Mouse (Mus musculus) left cerebral cortex, postnatal 14 days (tissue): ENCODE measurements around the gene Rmi2. TPM values are rescaled to one million over a fixed set of nuclear protein-coding genes. Genes with fewer than 3 reads are reported as not detected.

Source experiments
- DNase-seq, 2 experiments: peaks; one replicate each; pipeline ENCODE4 v3.0.0; 2021 to 2022; ENCODE audit warnings: low spot score in 2 of 2, mixed read lengths in 1 of 2
- intact Hi-C: fragments of 180-260 bp; cut with DNase I; formaldehyde crosslinking; loops from one replicate; pipeline ENCODE4 v1.15.1; 2025
- total RNA-seq, 2 experiments: library from RNA; stranded (reverse); gene quantifications; 2 replicates each; pipeline ENCODE4 v1.2.3; 2021

Gene Rmi2
- total RNA-seq, 2 experiments from 2014 or later = 0.19 to 0.40 TPM

DNA sequence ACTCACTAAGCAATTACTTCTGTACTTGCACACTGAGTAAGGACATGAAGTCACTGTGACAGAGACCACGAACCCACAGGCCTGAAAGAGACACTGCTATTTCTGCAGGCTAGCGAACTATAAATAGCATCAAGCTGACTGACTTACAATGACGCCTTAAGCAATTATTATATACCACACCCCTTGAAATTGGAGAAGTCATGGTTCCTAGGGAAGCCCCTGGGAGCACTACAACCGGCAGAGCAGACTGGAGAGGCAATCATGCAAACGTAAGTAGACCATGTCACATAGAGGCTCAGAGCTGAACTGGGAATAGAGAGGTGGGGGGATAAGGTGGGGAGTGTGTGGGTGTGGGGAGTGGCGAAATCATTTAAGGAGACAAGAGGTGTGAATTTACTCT is 62.5 kb downstream of the Rmi2 start:
- no peak for DNase-seq
- intact Hi-C loops = no loop called here

DNA sequence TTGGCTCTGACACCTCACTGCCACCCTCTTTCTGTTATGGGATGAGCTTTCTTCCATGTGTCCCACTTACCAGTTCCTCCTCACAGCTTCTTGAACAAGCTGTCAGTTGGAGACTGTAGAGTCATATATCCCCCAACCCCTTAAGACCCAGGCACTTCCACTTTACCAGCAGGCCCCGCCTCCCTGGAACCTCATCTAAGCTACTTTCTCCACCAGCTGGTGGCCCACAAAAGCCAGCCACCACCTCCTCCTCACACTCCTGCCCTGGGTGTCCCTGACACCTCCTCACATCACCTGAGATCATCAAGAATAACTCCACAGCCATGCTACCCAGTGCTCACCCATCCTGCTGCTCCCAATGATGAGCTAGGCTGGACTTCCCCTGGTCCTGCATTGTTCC is 65.9 kb downstream of the Rmi2 start:
- intact Hi-C loops = no loop called here
- DNase-seq = no peak

DNA sequence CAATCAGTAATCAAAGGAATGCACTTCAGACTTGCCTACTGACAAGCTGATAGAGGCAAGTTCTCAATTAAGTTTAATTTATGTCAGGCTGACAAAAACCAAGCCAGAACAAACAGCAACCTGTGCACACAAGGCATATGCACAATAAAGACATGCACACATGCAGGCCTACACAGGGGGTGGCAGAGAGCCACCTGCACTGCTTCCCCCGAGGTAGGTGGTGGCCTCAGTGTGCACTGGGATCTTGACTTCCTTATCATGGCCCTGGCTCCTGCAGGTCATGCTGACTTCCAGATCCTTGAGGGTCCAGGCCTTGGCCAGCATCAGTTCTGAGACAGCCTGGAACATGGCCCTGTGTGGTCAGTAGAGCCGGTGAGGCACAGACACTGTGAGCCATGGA is 67.1 kb downstream of the Rmi2 start:
- no peak for DNase-seq
- intact Hi-C loops = no loop called here

DNA sequence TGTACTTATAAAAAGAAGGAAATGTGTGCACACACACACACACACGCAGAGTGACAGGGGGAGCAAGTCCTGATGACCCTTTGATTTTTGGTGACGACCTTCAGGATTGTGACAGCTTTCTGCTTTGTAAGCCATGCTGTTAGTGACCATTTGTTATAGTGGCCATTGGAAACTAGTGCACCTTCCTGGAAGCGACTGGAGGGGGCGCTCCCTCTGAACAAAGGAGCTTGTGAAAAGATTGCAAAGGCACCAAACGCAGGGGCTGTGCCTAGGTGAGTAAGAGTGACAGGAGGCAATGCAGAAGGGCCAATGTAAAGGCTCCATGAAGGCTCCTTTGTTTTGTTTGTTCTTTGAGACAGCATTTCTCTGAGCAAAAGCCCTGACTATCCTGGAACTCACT is 68.0 kb downstream of the Rmi2 start:
- intact Hi-C loops = no loop called here
- no peak for DNase-seq

DNA sequence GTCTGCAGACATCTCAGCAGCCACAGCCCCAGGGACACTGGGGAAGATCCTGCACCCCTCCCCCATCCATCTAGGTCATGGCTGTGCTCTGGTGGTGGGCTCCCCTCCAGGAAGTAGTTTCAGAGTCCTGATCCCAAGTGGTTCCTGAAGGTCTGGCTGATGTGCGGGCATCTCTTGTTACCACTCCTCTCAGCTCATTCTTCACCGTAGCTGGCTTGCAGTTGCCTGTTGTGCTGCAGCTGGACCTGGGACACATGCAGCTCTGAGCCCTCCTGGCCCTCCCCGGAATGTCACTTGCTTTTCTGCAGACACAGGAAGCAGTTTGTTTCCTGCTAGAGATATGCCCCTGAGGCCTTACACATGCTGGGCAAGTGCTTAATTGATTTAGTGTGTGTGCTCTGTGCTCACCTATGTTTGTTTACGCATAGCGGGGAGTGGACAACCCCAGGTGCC is 70.8 kb downstream of the Rmi2 start:
- DNase-seq = no peak
- intact Hi-C loops = no loop called here

DNA sequence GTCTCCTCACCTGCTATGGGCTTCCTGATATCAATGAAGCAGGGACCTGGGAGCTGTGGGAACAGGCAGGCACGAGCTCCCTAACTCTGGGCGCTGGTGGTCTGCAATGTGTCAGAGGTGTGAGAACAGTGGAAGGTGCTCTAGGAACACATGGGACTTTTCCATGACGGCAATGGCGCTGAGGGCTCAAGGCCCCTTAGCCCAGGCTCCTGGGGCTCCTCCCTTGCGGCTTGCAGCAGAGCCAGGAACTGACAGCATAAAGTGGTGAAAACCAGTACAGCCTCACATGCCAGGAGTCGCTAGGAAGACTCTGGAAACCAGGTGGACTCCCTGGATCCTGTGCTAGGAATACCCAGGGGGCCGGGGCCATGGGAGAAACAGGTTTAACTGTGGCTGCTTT is 75.7 kb downstream of the Rmi2 start:
- intact Hi-C loops = no loop called here
- no peak for DNase-seq

DNA sequence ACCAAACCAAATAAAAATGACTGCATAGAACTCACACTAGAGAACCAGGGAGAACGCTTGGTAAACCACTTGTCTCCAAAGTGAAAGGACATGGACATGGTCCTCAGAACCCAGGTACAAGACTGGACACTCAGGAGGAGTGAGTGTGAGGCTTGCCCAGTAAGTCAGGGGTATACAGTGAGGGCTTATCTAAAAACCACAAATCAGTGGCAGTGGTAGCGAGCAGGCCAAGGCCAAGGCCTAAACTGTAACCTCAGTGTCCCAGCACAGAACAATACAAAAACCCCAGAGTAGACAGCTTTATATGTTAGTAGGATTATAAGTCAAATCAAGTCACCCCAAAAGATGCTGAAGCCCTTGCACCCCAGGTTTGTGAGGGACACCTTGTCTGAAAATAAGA is 76.2 kb downstream of the Rmi2 start:
- intact Hi-C loops = no loop called here
- DNase-seq = no peak

DNA sequence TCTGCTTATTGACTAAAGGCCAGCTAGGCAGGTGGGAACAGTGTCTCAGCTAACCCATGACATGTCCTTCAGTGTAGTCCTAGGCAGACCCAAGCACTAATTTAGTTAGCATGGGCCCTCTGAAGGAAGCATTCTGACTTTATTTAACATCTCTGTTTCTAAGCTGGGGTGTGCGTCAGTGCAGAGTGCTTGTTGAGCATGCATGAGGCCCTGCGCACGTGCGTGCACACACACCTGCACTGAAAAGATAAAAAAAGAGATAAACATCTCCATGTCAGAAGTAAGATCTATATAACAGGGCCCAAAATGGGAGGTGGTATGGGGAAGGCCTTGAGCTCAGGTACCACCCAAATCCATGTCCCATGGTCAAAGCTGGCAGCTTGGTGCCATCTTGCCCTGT is 80.2 kb downstream of the Rmi2 start:
- intact Hi-C loops = no loop called here
- no peak for DNase-seq

DNA sequence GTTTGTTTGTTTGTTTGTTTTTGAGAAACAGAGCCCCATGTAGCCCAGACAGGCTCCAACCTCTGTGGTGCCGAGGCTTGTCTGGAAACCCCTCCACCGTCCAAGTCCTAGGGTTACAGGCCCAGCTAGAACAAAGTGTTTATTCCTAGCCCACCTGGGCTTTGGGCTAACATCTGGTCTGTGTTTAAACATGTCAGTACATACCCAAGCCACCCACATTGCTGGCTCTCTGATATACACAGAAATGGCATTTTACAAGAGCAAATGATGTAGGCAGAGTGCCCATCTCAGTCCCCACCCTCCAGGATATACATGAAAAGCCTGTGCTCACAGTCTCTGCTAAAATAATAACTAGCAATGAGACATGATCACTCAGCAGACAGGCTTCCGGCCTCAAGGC is 81.4 kb downstream of the Rmi2 start:
- DNase-seq = no peak
- intact Hi-C loops = no loop called here

DNA sequence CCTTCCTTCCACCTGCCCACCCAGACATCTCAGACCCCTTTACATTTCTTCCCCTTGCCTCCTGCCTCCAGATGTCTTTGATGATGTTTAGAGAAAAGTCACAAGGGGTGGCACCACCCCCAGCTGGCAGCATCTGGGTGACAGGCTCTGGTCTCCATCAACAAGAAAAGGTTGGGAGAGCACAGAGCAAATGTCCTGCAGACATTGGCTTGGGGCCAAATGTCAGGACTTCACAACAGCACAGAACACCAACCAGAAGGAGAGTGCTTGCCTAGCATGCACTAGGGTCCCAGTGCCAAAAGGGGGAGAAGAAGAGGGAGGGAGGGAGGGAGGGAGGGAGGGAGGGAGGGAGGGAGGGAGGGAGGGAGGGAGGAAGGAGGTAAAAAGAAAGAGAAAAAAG is 85.0 kb downstream of the Rmi2 start:
- intact Hi-C loops = no loop called here
- no peak for DNase-seq

DNA sequence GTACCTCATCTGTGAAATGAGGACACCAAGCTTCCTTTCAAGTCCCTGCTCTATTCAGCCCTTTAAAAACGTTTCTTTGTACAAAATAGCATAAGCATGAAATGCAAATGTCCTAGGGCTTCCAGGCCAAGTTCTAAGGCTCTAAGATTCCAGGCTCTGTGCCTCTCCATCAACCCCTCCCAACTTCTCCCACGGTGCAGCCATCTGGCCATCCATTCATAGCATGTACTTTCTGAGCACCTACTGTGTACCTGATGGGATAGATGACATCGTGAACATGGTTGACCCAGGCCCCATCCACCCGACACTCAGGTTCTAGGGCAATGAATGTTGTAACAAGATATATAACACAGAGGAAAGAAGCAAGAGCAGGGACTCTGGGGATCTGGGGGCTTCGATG is 88.7 kb downstream of the Rmi2 start:
- no peak for DNase-seq
- intact Hi-C loops = no loop called here

DNA sequence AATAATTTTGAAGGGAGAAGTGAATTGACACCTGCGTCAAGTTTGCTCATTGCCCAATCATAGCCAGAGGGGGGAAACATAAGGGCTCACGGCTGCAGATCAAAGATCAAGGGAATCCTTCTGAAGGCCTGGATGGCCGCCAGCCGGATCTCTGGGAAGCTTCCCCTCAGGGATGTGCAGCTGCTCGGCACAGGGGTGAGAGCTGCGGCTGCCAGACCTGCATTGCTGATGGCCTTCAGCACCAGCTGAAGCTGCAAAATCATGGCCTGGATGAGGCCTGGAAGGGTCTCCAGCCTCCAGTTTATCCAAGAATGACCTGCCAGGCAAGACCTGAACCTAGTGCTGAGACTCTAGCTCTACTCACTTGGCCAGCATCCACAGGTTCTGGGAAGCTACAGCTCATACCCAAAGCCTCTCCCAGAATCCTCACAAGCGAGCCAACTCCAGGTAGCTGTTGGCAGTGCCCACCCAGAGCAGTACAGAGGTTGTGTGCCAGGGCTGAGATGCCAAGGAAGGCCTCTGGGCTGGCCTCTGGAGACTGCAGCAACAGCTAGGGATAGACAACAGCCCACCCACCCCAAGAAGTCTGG is 90.8 kb downstream of the Rmi2 start:
- peak in 1 of 2 experiments; percentile 20 for DNase-seq
- intact Hi-C loops = loop anchor here (5.0 kb wide), 1 partner anchor 43 kb away; no protein-coding TSS in a partner anchor

DNA sequence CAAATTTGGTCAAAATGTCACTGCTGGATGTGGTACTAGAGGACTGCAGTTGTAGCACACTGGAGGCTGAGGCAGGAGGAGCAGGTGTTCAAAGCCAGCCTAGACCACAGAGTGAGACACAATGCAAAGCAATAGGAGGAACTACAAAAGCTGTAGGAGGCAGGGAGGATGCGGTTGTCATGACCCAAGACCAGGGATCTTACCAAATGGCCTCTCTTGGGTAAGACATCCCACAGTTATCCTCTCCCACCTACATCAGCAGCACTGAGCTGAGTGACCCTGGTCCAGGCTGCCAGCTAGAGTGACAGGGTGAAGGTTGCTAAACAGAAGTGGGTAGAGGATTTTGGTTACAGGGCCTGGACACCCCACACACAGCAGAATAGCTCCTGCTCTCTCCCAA is 92.2 kb downstream of the Rmi2 start:
- intact Hi-C loops = loop anchor here (5.0 kb wide), 1 partner anchor 45 kb away; no protein-coding TSS in a partner anchor
- DNase-seq = no peak

DNA sequence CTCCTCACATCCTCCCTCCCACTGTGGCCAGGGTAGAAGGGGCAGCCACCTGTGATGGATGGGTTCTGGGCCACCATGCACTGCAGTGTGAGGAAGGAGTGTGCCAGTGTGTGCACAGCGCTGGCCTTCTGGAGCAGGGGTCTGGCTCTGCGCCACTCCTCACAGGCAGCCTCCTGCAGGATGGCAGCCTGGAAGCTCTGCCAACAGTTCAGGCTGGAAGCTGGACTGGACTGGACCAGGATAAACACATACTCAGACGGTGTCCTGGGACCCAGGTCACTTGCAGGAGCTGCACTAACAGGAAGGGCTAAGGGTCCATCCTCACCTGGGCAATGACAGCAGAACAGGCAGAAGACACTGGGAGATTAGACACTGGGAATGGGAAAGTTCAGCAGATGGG is 98.5 kb downstream of the Rmi2 start:
- intact Hi-C loops = no loop called here

DNA sequence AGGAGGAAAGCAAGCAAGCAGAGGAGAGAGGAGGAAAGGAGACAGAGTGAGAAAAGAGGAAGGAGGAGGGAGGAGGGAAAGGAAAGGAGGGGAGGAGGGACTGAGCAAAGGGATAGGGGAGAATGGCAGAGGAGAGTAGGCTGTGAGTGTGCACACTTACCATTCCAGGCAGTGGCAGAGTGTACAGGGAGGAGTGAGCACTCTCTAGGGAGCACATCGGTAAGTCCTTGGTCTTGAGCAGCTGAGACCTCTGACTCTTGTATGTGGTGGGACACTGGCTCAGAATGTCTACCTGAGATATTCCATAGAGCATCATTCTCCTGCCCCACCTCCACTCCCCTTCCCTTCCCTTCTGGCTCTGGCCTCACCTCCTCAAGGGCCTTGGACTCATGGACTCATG is 99.2 kb downstream of the Rmi2 start:
- intact Hi-C loops = no loop called here
- no peak for DNase-seq

More for the DNA sequence above, 98.5 kb downstream of the Rmi2 start:
- no peak for DNase-seq

DNA sequence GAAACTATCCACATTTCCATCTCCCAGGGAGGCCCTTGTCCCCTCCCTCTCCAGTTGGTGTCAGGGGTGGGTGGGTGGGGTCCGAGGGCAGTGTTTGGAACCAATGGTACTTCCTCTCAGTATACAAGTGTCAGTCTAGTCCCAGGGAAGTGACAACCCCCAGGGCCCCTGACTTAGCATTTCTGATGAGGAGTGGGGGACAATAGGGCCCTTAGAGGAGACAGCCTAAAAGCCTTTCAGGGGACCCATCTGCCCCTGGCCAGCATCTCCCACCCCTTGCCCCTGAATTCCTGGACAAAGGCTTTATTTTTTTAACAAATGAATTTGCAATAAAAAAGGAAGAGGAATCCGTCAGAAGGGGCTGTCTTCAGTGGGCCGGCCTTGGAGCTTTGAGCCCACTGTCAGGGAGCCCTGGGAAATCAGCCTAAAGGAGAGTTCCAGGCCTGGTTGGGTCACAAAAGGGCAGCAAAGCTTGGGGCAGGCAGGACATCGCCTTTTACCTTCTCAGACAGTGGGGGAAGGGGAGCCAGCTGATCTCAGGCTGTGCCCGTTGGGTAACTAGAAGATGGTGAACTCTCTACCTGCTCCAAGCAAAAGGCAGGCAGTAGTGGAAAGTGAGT is 102.0 kb downstream of the Rmi2 start:
- intact Hi-C loops = no loop called here
- DNase-seq = no peak

DNA sequence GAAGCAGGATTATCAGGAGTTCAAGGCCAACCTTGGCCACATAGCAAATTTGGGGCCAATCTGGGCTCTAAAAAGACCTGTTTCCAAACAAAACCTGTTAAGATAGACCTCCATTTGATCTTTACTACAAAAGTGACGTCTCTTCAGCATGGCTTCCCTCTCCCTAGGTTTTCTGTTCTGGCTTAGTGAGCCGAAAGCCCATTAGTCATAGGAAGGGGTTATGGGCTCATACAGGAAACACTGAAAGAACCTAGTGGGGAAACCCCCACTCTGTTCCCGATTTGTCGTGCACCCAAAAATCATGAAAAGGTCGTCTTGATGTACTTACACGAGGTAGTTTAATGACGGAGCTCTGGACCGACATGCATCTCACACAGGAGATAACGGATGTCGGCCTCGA is 102.6 kb downstream of the Rmi2 start:
- no peak for DNase-seq
- intact Hi-C loops = no loop called here

DNA sequence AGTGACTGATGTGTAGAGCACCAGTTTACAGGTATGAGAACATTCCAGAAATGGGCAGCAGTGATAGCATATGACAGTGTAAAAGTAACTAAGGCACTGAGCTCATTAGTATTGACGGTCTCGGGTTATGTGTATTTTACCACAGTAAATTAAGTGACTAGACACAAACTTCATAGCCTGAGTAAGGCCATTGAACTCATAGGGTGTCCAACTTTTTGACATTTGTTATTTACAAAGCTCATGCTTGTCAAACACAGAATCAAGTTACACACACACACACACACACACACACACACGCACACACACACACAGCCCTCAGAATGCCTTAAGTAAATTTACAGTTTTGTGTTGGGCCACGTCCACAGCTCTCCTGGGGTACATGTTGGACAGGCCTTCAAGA is 105.1 kb downstream of the Rmi2 start:
- no peak for DNase-seq
- intact Hi-C loops = loop anchor here (5.0 kb wide), 1 partner anchor 92 kb away; no protein-coding TSS in a partner anchor

DNA sequence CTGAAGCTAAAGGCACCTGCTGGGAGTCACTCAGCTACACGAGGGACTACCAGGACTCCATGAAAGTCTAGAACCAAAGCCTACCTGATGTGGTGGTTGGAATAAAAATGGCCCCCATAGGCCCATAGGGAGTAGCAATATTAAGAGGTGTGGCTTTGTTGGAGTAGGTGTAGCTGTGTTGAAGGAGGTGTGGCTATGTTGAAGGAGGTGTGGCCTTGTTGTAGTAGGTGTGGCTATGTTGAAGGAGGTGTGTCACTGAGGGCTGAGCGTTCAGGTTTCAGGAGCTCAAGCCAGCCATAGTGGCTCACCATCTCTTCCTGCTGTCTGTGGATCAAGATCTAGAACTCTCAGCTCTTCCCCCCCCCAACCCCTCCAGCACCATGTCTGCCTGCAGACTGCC is 105.8 kb downstream of the Rmi2 start:
- intact Hi-C loops = loop anchor here (5.0 kb wide), 1 partner anchor 92 kb away; no protein-coding TSS in a partner anchor

More for the DNA sequence above, 105.8 kb downstream of the Rmi2 start:
- no peak for DNase-seq
